8 mouse cellular contexts compared by ENCODE assay signal in the genomic region with DNA sequence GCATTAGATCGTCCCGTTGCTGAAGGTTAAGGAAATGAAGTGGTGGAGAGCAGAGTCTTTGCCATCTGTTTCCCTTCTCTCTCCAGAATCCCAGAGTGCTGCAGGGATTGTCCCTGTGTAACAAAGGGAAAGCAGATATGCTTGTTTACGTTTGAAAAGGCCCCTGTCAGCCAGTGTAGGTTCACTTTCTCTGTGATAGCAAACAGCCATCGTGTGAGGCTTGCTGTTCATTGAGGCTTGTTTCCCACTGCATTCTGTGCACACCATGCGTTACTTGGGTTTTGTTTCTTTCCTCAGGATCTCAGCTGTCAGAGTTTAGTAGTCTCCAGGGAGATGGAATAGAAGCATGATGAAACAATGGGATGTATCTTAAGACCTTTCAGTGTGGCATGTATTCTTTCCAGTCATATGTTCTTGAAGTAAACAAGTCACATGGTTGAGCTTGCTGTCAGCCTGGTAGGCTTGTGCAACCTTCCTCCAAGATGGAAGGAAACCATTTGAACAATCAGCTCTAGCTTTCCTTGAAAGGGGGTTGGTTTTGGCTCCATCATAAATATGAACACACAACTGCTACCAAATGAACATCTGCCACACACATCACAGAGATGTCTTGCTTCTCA.
DNase-seq lines count a peak whose midpoint lies in the region; ATAC-seq and TF ChIP-seq lines count a peak whose summit lies in the region.

No protein-coding gene starts in this region.

- TF ChIP-seq CTCF in intestine, postnatal 0 days (IDR thresholded peaks at IDR 0.05; ENCODE audit: low read depth) = no peak
- TF ChIP-seq CTCF in hindbrain, postnatal 0 days (IDR thresholded peaks at IDR 0.05; ENCODE audit: low read depth) = no peak
- TF ChIP-seq CTCF in gastrocnemius, adult 2 months (IDR thresholded peaks at IDR 0.05) = no peak

- no peak overlapping the region for H3K4me2 ChIP-seq in intestine, embryonic 15.5 days (replicated peaks)
- H3K4me2 ChIP-seq in intestine, postnatal 0 days (replicated peaks; ENCODE audit: low read depth) = no peak overlapping the region
- H3K4me2 ChIP-seq in embryonic facial prominence, embryonic 14.5 days (ENCODE audit: low read depth, low read length) = no peak overlapping the region
- H3K4me2 ChIP-seq in hindbrain, postnatal 0 days (ENCODE audit: low read depth, low read length) = no peak overlapping the region

- no peak overlapping the region for H3K9ac ChIP-seq in intestine, embryonic 15.5 days
- no peak overlapping the region for H3K9ac ChIP-seq in intestine, postnatal 0 days (ENCODE audit: low read depth, low read length)
- H3K9ac ChIP-seq in embryonic facial prominence, embryonic 14.5 days (ENCODE audit: low read depth, low read length) = no peak overlapping the region
- no peak overlapping the region for H3K9ac ChIP-seq in hindbrain, postnatal 0 days (replicated peaks; ENCODE audit: low read length)

- no peaks in the 10 kb centered on the region for H3K36me3 ChIP-seq in intestine, embryonic 15.5 days
- no peaks in the 10 kb centered on the region for H3K36me3 ChIP-seq in intestine, postnatal 0 days (ENCODE audit: control insufficient read depth, insufficient read depth)
- no peaks in the 10 kb centered on the region for H3K36me3 ChIP-seq in embryonic facial prominence, embryonic 14.5 days (ENCODE audit: control insufficient read depth, insufficient read depth, low read length)
- no peaks in the 10 kb centered on the region for H3K36me3 ChIP-seq in hindbrain, postnatal 0 days (ENCODE audit: insufficient read depth, low read length)

- H3K27ac ChIP-seq in intestine, embryonic 15.5 days = no peak overlapping the region
- no peak overlapping the region for H3K27ac ChIP-seq in intestine, postnatal 0 days (ENCODE audit: low read depth, low read length)
- H3K27ac ChIP-seq in embryonic facial prominence, embryonic 14.5 days (replicated peaks; ENCODE audit: low read depth, low read length) = no peak overlapping the region
- no peak overlapping the region for H3K27ac ChIP-seq in hindbrain, postnatal 0 days
- no peak overlapping the region for H3K27ac ChIP-seq in gastrocnemius, adult 2 months

- peak; percentile 45; the same call in 1 of the 2 replicates for ATAC-seq in intestine, embryonic 15.5 days
- no peak for ATAC-seq in intestine, postnatal 0 days
- peak; percentile 78 for ATAC-seq in embryonic facial prominence, embryonic 14.5 days (ENCODE audit: low read depth)
- peak; percentile 53; the same call in 1 of the 2 replicates for ATAC-seq in hindbrain, postnatal 0 days

- no peaks in the 10 kb centered on the region for H3K9me3 ChIP-seq in intestine, embryonic 15.5 days
- H3K9me3 ChIP-seq in intestine, postnatal 0 days (ENCODE audit: control insufficient read depth) = no peaks in the 10 kb centered on the region
- no peaks in the 10 kb centered on the region for H3K9me3 ChIP-seq in embryonic facial prominence, embryonic 14.5 days (ENCODE audit: control insufficient read depth, low read length)
- no peaks in the 10 kb centered on the region for H3K9me3 ChIP-seq in hindbrain, postnatal 0 days (ENCODE audit: low read length)

- intact Hi-C loops in gastrocnemius, adult 2 months (cut with DNase I) = no loop called here

- DNase-seq in R1 (ENCODE audit: low read depth, low spot score) = peak; percentile 15
- DNase-seq in embryonic facial prominence, embryonic 14.5 days (ENCODE audit: low spot score) = peak; percentile 46
- DNase-seq in hindbrain, postnatal 0 days (ENCODE audit: low spot score) = peak; percentile 19
- no peak for DNase-seq in gastrocnemius, adult 2 months
- no peak for DNase-seq in kidney, adult 9 months
- no peak for DNase-seq in gastrocnemius, postnatal 4 days (ENCODE audit: low spot score in 2 of 2)

- H3K4me1 ChIP-seq in intestine, embryonic 15.5 days (replicated peaks) = no peaks in the 10 kb centered on the region
- H3K4me1 ChIP-seq in intestine, postnatal 0 days (replicated peaks; ENCODE audit: control insufficient read depth, insufficient read depth, low read length) = no peaks in the 10 kb centered on the region
- no peaks in the 10 kb centered on the region for H3K4me1 ChIP-seq in embryonic facial prominence, embryonic 14.5 days (ENCODE audit: control insufficient read depth, insufficient read depth, low read length)
- peaks cover 3% of the 10 kb centered on the region; the same call in 1 of the 2 replicates for H3K4me1 ChIP-seq in hindbrain, postnatal 0 days (ENCODE audit: insufficient read depth, low read length)

- 17% methylated on average over 5 of the region's 5 CpGs for WGBS in intestine, embryonic 15.5 days
- WGBS in intestine, postnatal 0 days = 22% methylated on average over 5 of the region's 5 CpGs
- 14% methylated on average over 5 of the region's 5 CpGs for WGBS in embryonic facial prominence, embryonic 14.5 days
- WGBS in hindbrain, postnatal 0 days = 8% methylated on average over 5 of the region's 5 CpGs

- no peak overlapping the region for H3K4me3 ChIP-seq in intestine, embryonic 15.5 days (replicated peaks)
- no peak overlapping the region for H3K4me3 ChIP-seq in intestine, postnatal 0 days (ENCODE audit: low read depth, low read length)
- H3K4me3 ChIP-seq in embryonic facial prominence, embryonic 14.5 days (ENCODE audit: low read depth, low read length) = no peak overlapping the region
- no peak overlapping the region for H3K4me3 ChIP-seq in hindbrain, postnatal 0 days (ENCODE audit: low read length)
- H3K4me3 ChIP-seq in gastrocnemius, adult 2 months = no peak overlapping the region

- H3K27me3 ChIP-seq in intestine, embryonic 15.5 days (replicated peaks) = no peaks in the 10 kb centered on the region
- no peaks in the 10 kb centered on the region for H3K27me3 ChIP-seq in intestine, postnatal 0 days (replicated peaks; ENCODE audit: control insufficient read depth, insufficient read depth, low read length)
- no peaks in the 10 kb centered on the region for H3K27me3 ChIP-seq in embryonic facial prominence, embryonic 14.5 days (replicated peaks; ENCODE audit: control insufficient read depth, insufficient read depth, low read length)
- H3K27me3 ChIP-seq in hindbrain, postnatal 0 days (ENCODE audit: insufficient read depth, low read length) = no peaks in the 10 kb centered on the region

Comparison
In these comparisons a context has a peak if more than half of its experiments do, and no peak if none do; other contexts are left out.
1. DNase-seq: peak in R1 (single experiment), embryonic facial prominence, embryonic 14.5 days (single experiment) and hindbrain, postnatal 0 days (single experiment); none in gastrocnemius, adult 2 months (single experiment), kidney, adult 9 months (single experiment) and gastrocnemius, postnatal 4 days (0 of 2).